Mouse (Mus musculus) activated CD4-positive, CD25-positive, alpha-beta regulatory T cell (primary cell): ENCODE results near the gene Egr2. TPM values are rescaled to one million over a fixed set of nuclear protein-coding genes. Genes with fewer than 3 reads are reported as not detected.

ENCODE experiments used
- polyA plus RNA-seq, 2 experiments: library from polyadenylated mRNA; unstranded; fragments of 100-300 nt; shearing (Covaris generic); gene quantifications; one replicate each; pipeline ENCODE4 v1.2.1; 2017

Egr2 gene
- polyA plus RNA-seq = 10 to 100 TPM; 39.4 to 44.4 TPM

GRCm38 (mm10) chr10:67535256-67535655 is at the start of gene Egr2:
Egr2 (plus strand) TSS chr10:67535475.

GRCm38 (mm10) chr10:67548877-67549731 is 13.8 kb downstream of the Egr2 start, which contains the start of gene Ado:
Ado (minus strand) TSS chr10:67548955.

Other genes with a start within 250 kb of the Egr2 start
- gene Ado, start 13.5 kb downstream of the Egr2 start, polyA plus RNA-seq = 10 to 100 TPM; 11.3 to 11.9 TPM